Mouse (Mus musculus): Measurements from ENCODE around the gene Kbtbd12. TPM values are rescaled to one million over a fixed set of nuclear protein-coding genes. Genes with fewer than 3 reads are reported as not detected.

The Kbtbd12 gene
- polyA plus RNA-seq, 1 experiment from 2014 or later: 0.31 TPM

- no peak overlapping the region for H3K4me3 ChIP-seq (replicated peaks)
- H3K9me3 ChIP-seq: peaks cover 10% of the 10 kb centered on the region; the same call in 1 of the 2 replicates
- 66% methylated on average over 4 of the region's 4 CpGs for WGBS
- ATAC-seq (ENCODE audit: insufficient number of reproducible peaks, insufficient read depth, low FRiP score, low TSS enrichment, low read depth): no peak
- H3K4me2 ChIP-seq: no peak overlapping the region
- H3K27ac ChIP-seq: no peak overlapping the region
- no peak overlapping the region for H3K9ac ChIP-seq (replicated peaks)
- no peaks in the 10 kb centered on the region for H3K36me3 ChIP-seq
- no peaks in the 10 kb centered on the region for H3K27me3 ChIP-seq
- no peaks in the 10 kb centered on the region for H3K4me1 ChIP-seq (replicated peaks)
Observed at GRCm38 (mm10) chr6:88641346-88641920, 3.7 kb upstream of the Kbtbd12 start.

DNA sequence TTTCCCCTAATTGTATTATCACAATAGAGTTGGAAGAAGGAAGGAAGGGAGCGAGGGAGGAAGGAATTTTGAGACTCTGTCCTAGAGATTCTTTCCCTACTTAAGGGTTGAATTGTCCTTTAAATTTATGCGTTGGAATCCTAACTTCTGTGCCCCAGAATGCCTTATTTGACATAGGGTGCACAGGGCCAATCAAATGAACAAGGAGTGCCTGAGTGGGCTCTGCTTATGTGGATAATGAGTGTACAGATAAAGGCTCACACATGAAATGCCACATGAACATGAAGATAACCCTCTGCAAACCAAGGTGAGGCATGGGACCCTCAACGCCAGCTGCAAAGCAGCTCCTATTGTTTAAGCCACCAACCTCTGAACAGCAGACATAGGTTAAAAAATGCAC is 2.6 kb upstream of the Kbtbd12 start:
- no peak overlapping the region for H3K9ac ChIP-seq (replicated peaks)
- no peak overlapping the region for H3K4me2 ChIP-seq
- peaks cover 10% of the 10 kb centered on the region; the same call in 1 of the 2 replicates for H3K9me3 ChIP-seq
- 43% methylated on average over 3 of the region's 3 CpGs for whole genome bisulfite sequencing
- H3K36me3 ChIP-seq: no peaks in the 10 kb centered on the region
- no peaks in the 10 kb centered on the region for H3K4me1 ChIP-seq (replicated peaks)
- no peaks in the 10 kb centered on the region for H3K27me3 ChIP-seq
- H3K4me3 ChIP-seq (replicated peaks): no peak overlapping the region
- ATAC-seq (ENCODE audit: insufficient number of reproducible peaks, insufficient read depth, low FRiP score, low TSS enrichment, low read depth): no peak
- no peak overlapping the region for H3K27ac ChIP-seq

DNA sequence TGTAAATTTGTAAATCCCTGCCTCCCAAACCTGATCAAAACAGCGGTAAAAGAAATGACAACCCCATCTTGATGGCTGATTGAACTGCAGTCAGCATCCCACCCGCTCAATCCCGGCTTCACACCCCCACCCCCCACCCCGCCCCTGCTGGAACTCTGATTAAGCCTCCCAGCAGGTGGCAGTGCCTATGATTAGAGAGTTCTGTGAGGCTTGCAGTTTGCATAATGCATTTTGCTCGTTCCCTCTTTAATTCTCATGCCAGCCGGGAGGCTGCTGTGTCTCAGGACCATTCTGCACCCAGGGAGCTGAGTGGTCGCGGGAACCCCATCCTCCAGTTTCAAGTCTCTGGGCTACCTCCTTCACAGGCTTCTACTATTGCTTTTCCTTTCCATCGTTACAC is 2.2 kb upstream of the Kbtbd12 start:
- no peak for ATAC-seq (ENCODE audit: insufficient number of reproducible peaks, insufficient read depth, low FRiP score, low TSS enrichment, low read depth)
- Histone ChIP-seq H3K4me2 (0 out of 2 replicates have a peak overlapping the region, but pooled peaks have one; percentile 14), H3K4me3 (replicated peaks) (no peak overlapping the region), H3K9me3 (peaks cover 10% of the 10 kb centered on the region; the same call in 1 of the 2 replicates), H3K27me3 (no peaks in the 10 kb centered on the region), H3K27ac (no peak overlapping the region), H3K4me1 (replicated peaks) (no peaks in the 10 kb centered on the region), H3K9ac (replicated peaks) (no peak overlapping the region), H3K36me3 (no peaks in the 10 kb centered on the region)
- WGBS: 3% methylated on average over 9 of the region's 9 CpGs

DNA sequence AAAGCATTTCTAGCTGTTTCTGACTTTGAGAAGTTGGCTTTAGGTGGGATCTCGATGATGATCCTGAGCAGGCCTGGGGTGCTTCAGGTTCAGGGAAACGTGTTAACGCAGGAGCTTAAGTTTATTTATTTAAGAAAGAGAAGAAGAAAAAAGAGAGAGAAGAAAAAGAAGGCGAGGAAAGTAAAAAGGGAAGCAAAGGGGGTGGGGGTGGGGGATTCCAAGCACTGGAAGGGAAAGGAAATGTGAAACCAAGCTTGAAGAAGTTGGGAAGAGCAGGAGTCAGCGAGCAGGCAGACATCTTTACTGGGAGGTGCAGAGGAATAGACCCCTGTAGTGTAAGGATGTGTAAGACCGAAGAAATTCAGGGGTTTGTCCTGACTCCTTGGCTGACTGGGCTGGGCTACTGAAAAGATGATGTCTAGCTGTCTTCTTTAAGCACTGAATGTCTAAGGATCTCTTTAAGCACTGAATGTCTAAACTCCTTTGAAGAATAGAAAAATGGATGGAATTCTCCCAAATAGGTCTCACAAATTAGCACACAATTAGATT is 1.7 kb upstream of the Kbtbd12 start:
- H3K27ac ChIP-seq: no peak overlapping the region
- no peak overlapping the region for H3K9ac ChIP-seq (replicated peaks)
- WGBS: 27% methylated on average over 6 of the region's 6 CpGs
- H3K9me3 ChIP-seq: peaks cover 10% of the 10 kb centered on the region; the same call in 1 of the 2 replicates
- H3K36me3 ChIP-seq: no peaks in the 10 kb centered on the region
- ATAC-seq (ENCODE audit: insufficient number of reproducible peaks, insufficient read depth, low FRiP score, low TSS enrichment, low read depth): no peak
- H3K4me3 ChIP-seq (replicated peaks): no peak overlapping the region
- H3K27me3 ChIP-seq: no peaks in the 10 kb centered on the region
- H3K4me1 ChIP-seq (replicated peaks): no peaks in the 10 kb centered on the region
- no peak overlapping the region for H3K4me2 ChIP-seq

- 56% methylated on average over 1 of the region's 1 CpGs for WGBS
- no peak overlapping the region for H3K27ac ChIP-seq
- no peak for ATAC-seq (ENCODE audit: insufficient number of reproducible peaks, insufficient read depth, low FRiP score, low TSS enrichment, low read depth)
- peaks cover 10% of the 10 kb centered on the region; the same call in 1 of the 2 replicates for H3K9me3 ChIP-seq
- no peaks in the 10 kb centered on the region for H3K36me3 ChIP-seq
- H3K9ac ChIP-seq (replicated peaks): no peak overlapping the region
- no peaks in the 10 kb centered on the region for H3K4me1 ChIP-seq (replicated peaks)
- no peaks in the 10 kb centered on the region for H3K27me3 ChIP-seq
- H3K4me3 ChIP-seq (replicated peaks): no peak overlapping the region
- H3K4me2 ChIP-seq: no peak overlapping the region
Observed at GRCm38 (mm10) chr6:88638917-88639316, 1.2 kb upstream of the Kbtbd12 start.

- peaks cover 10% of the 10 kb centered on the region; the same call in 1 of the 2 replicates for H3K9me3 ChIP-seq
- no peaks in the 10 kb centered on the region for H3K27me3 ChIP-seq
- no peak overlapping the region for H3K9ac ChIP-seq (replicated peaks)
- no peak overlapping the region for H3K27ac ChIP-seq
- H3K36me3 ChIP-seq: no peaks in the 10 kb centered on the region
- H3K4me1 ChIP-seq (replicated peaks): no peaks in the 10 kb centered on the region
- ATAC-seq (ENCODE audit: insufficient number of reproducible peaks, insufficient read depth, low FRiP score, low TSS enrichment, low read depth): no peak
- 86% methylated on average over 6 of the region's 6 CpGs for WGBS
- no peak overlapping the region for H3K4me2 ChIP-seq
- no peak overlapping the region for H3K4me3 ChIP-seq (replicated peaks)
Observed at GRCm38 (mm10) chr6:88635881-88636754, 1.6 kb downstream of the Kbtbd12 start.

- H3K36me3 ChIP-seq: no peaks in the 10 kb centered on the region
- 68% methylated on average over 6 of the region's 6 CpGs for WGBS
- H3K4me1 ChIP-seq (replicated peaks): peaks cover 7% of the 10 kb centered on the region; the same call in 1 of the 2 replicates
- ATAC-seq (ENCODE audit: insufficient number of reproducible peaks, insufficient read depth, low FRiP score, low TSS enrichment, low read depth): no peak
- no peak overlapping the region for H3K27ac ChIP-seq
- H3K9ac ChIP-seq (replicated peaks): no peak overlapping the region
- H3K9me3 ChIP-seq: no peaks in the 10 kb centered on the region
- peaks cover 11% of the 10 kb centered on the region; the same call in 1 of the 2 replicates for H3K27me3 ChIP-seq
- no peak overlapping the region for H3K4me2 ChIP-seq
- H3K4me3 ChIP-seq (replicated peaks): no peak overlapping the region
Observed at GRCm38 (mm10) chr6:88631293-88631692, 6.5 kb downstream of the Kbtbd12 start.

GRCm38 (mm10) chr6:88630560-88630959 is 7.2 kb downstream of the Kbtbd12 start:
- no peaks in the 10 kb centered on the region for H3K9me3 ChIP-seq
- ATAC-seq (ENCODE audit: insufficient number of reproducible peaks, insufficient read depth, low FRiP score, low TSS enrichment, low read depth): no peak
- H3K4me1 ChIP-seq (replicated peaks): peaks cover 7% of the 10 kb centered on the region; the same call in 1 of the 2 replicates
- WGBS: 41% methylated on average over 5 of the region's 5 CpGs
- H3K4me3 ChIP-seq (replicated peaks): no peak overlapping the region
- H3K36me3 ChIP-seq: no peaks in the 10 kb centered on the region
- no peak overlapping the region for H3K27ac ChIP-seq
- H3K4me2 ChIP-seq: no peak overlapping the region
- peaks cover 11% of the 10 kb centered on the region; the same call in 1 of the 2 replicates for H3K27me3 ChIP-seq
- H3K9ac ChIP-seq (replicated peaks): no peak overlapping the region

GRCm38 (mm10) chr6:88629821-88630220 is 7.9 kb downstream of the Kbtbd12 start:
- peaks cover 7% of the 10 kb centered on the region; the same call in 1 of the 2 replicates for H3K4me1 ChIP-seq (replicated peaks)
- H3K4me3 ChIP-seq (replicated peaks): no peak overlapping the region
- H3K27ac ChIP-seq: no peak overlapping the region
- H3K36me3 ChIP-seq: no peaks in the 10 kb centered on the region
- no peak overlapping the region for H3K9ac ChIP-seq (replicated peaks)
- no peak for ATAC-seq (ENCODE audit: insufficient number of reproducible peaks, insufficient read depth, low FRiP score, low TSS enrichment, low read depth)
- H3K27me3 ChIP-seq: peaks cover 11% of the 10 kb centered on the region; the same call in 1 of the 2 replicates
- no peak overlapping the region for H3K4me2 ChIP-seq
- no peaks in the 10 kb centered on the region for H3K9me3 ChIP-seq
- 93% methylated on average over 2 of the region's 2 CpGs for whole genome bisulfite sequencing

DNA sequence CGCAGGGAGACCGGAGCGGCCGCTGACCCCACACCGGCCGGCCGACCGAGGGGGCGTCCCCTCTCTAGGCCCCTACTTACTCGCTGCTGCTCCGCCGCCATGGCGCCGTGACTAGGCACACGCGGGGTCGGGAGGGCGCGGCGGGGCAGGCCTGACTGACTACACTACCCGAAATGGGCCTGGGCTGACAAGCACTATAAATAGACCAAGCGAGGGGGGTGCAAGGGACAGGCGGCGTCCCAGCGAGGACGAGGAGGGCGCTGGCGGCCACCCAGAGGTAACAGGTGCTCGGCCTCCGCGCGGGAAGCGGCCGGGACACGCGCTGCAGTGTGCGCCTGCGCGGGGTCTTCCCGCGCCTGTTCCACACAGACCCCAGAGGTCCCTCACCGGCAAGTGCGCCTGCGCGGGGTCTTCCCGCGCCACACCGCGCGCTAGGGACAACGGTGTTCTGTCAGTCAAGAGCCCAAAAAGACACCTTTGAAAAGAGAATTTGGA is 10.4 kb downstream of the Kbtbd12 start:
- peak overlapping the region; percentile 52 for H3K4me3 ChIP-seq (replicated peaks)
- H3K9ac ChIP-seq (replicated peaks): peak overlapping the region; percentile 58; the same call in 1 of the 2 replicates
- H3K36me3 ChIP-seq: no peaks in the 10 kb centered on the region
- under 1% methylated on average over 51 of the region's 51 CpGs for WGBS
- H3K4me2 ChIP-seq: peak overlapping the region; percentile 98
- H3K9me3 ChIP-seq: no peaks in the 10 kb centered on the region
- H3K4me1 ChIP-seq (replicated peaks): peaks cover 7% of the 10 kb centered on the region; the same call in 1 of the 2 replicates
- ATAC-seq (ENCODE audit: insufficient number of reproducible peaks, insufficient read depth, low FRiP score, low TSS enrichment, low read depth): peak; percentile 84
- H3K27me3 ChIP-seq: peaks cover 11% of the 10 kb centered on the region; the same call in 1 of the 2 replicates
- H3K27ac ChIP-seq: no peak overlapping the region

GRCm38 (mm10) chr6:88626912-88627311 is 10.8 kb downstream of the Kbtbd12 start:
- Histone ChIP-seq H3K9me3 (no peaks in the 10 kb centered on the region), H3K4me1 (replicated peaks) (peaks cover 7% of the 10 kb centered on the region; the same call in 1 of the 2 replicates), H3K4me3 (replicated peaks) (peak overlapping the region; percentile 52), H3K36me3 (no peaks in the 10 kb centered on the region), H3K27me3 (peaks cover 11% of the 10 kb centered on the region; the same call in 1 of the 2 replicates), H3K27ac (no peak overlapping the region), H3K4me2 (peak overlapping the region; percentile 98), H3K9ac (replicated peaks) (peak overlapping the region; percentile 58; the same call in 1 of the 2 replicates)
- no peak for ATAC-seq (ENCODE audit: insufficient number of reproducible peaks, insufficient read depth, low FRiP score, low TSS enrichment, low read depth)
- whole genome bisulfite sequencing: 9% methylated on average over 11 of the region's 11 CpGs

All from limb, embryonic 12.5 days (tissue).